Mouse (Mus musculus) neural tube, embryonic 13.5 days (tissue): ENCODE data around the gene Mgme1. TPM values are rescaled to one million over a fixed set of nuclear protein-coding genes. Genes with fewer than 3 reads are reported as not detected.

ENCODE experiments used
- ATAC-seq: fragments of 200-750 bp; cut with Nextera tagmentation; 2 replicates; pipeline ENCODE4 v1.8.0; 2017; ENCODE audit warnings: low read depth, mild to moderate bottlenecking, moderate TSS enrichment, moderate library complexity
- H3K27ac ChIP-seq: fragments of 300-500 bp; sonication (generic); replicated peaks from 2 replicates; pipeline ENCODE4 v1.5.1; 2015; ENCODE audit warnings: moderate library complexity, mild to moderate bottlenecking, inconsistent platforms
- H3K27me3 ChIP-seq: fragments of 300-500 bp; sonication (generic); 2 replicates; pipeline ENCODE4 v1.6.1; 2015; ENCODE audit warnings: mild to moderate bottlenecking, inconsistent platforms
- H3K36me3 ChIP-seq: fragments of 300-500 bp; sonication (generic); 2 replicates; pipeline ENCODE4 v1.6.1; 2015; ENCODE audit warnings: mild to moderate bottlenecking, inconsistent platforms
- H3K4me1 ChIP-seq: fragments of 300-500 bp; sonication (generic); replicated peaks from 2 replicates; pipeline ENCODE4 v1.6.1; 2015; ENCODE audit warnings: inconsistent platforms
- H3K4me2 ChIP-seq: fragments of 300-500 bp; sonication (generic); 2 replicates; pipeline ENCODE4 v1.6.1; 2015; ENCODE audit warnings: inconsistent platforms, mild to moderate bottlenecking, moderate library complexity
- H3K4me3 ChIP-seq: fragments of 300-500 bp; sonication (generic); 2 replicates; pipeline ENCODE4 v1.5.1; 2015; ENCODE audit warnings: mild to moderate bottlenecking, inconsistent platforms
- H3K9ac ChIP-seq: fragments of 300-500 bp; sonication (generic); 2 replicates; pipeline ENCODE4 v1.6.1; 2015; ENCODE audit warnings: moderate library complexity, mild to moderate bottlenecking, inconsistent platforms
- H3K9me3 ChIP-seq: fragments of 300-500 bp; sonication (generic); 2 replicates; pipeline ENCODE4 v1.6.1; 2016; ENCODE audit warnings: inconsistent platforms
- WGBS: fragments of 180-500 bp; shearing (Covaris S2); methylation state at CpG from one replicate; pipeline ENCODE4 v1.1.7; 2015; 5-methylcytosine and 5-hydroxymethylcytosine counted together
- polyA plus RNA-seq: library from polyadenylated mRNA; unstranded; fragments of >200 nt; fragmentation: Nextera tagmentation; extraction: Ambion mirVana; gene quantifications from 2 replicates; pipeline ENCODE4 v1.2.1, GENCODE M21; 2015

Gene Mgme1
- polyA plus RNA-seq, 1 experiment from 2014 or later = 12.0 TPM

GRCm38 (mm10) chr2:144330352-144330959 lies 60.0 kb downstream of the Mgme1 start:
- H3K27ac ChIP-seq = no peak overlapping the region
- H3K4me2 ChIP-seq = peak overlapping the region; percentile 93
- H3K36me3 ChIP-seq = no peaks in the 10 kb centered on the region
- H3K27me3 ChIP-seq = peaks cover 86% of the 10 kb centered on the region
- H3K4me1 ChIP-seq = peaks cover 37% of the 10 kb centered on the region
- H3K9me3 ChIP-seq = no peaks in the 10 kb centered on the region
- H3K9ac ChIP-seq = peak overlapping the region; percentile 62
- under 1% methylated on average over 39 of the region's 41 CpGs for WGBS
- 0 out of 2 replicates have a peak, but pooled peaks have one; percentile 33 for ATAC-seq
- peak overlapping the region; percentile 48 for H3K4me3 ChIP-seq

Other genes with a start within 250 kb of the Mgme1 start
- not detected in 2 replicates for gene Banf2, start 237.6 kb upstream of the Mgme1 start, polyA plus RNA-seq
- 76.1 and 79.7 TPM in 2 replicates for gene Snx5, start 243 bp downstream of the Mgme1 start, polyA plus RNA-seq
- 0.21 TPM in 1 of 2 replicates, not detected in the other for gene Ovol2, start 61.5 kb downstream of the Mgme1 start, polyA plus RNA-seq
- gene Kat14, start 98.3 kb downstream of the Mgme1 start, polyA plus RNA-seq = 27.5 and 31.1 TPM in 2 replicates
- gene Pet117, start 98.3 kb downstream of the Mgme1 start, polyA plus RNA-seq = 2.4 and 6.1 TPM in 2 replicates